9 mouse cellular contexts compared by ENCODE assay signal in genomic region chr19:42146276-42147010, GRCm38 (mm10). TPM values are rescaled to one million over a fixed set of nuclear protein-coding genes. Genes with fewer than 3 reads are reported as not detected.
DNase-seq lines count a peak whose midpoint lies in the region; ATAC-seq and TF ChIP-seq lines count a peak whose summit lies in the region.
"Had no signal": no experiment of that assay in that cellular context is flagged by ENCODE, and none has a peak within 500 bp of the region (broad histone marks: within the 10 kb centered on the region; RNA-seq: fewer than 3 reads in every experiment).

No protein-coding gene starts in this region.

- TF ChIP-seq EP300 in lung, postnatal 0 days (IDR thresholded peaks at IDR 0.05), result peak; percentile 66

- peak overlapping the region; percentile 15 for H3K27ac ChIP-seq in bone marrow macrophage, adult 2 months (ENCODE audit: insufficient read depth, low read depth, low read length)
- H3K27ac ChIP-seq in lung, postnatal 0 days (ENCODE audit: low read length), result peak overlapping the region; percentile 97

- H3K36me3 ChIP-seq in lung, postnatal 0 days (ENCODE audit: insufficient read depth, low read length), result no peaks in the 10 kb centered on the region

- H3K9ac ChIP-seq in lung, postnatal 0 days (replicated peaks; ENCODE audit: low read depth), result no peak overlapping the region

- H3K4me3 ChIP-seq in bone marrow macrophage, adult 2 months (ENCODE audit: insufficient read depth, low read length), result no peak overlapping the region
- H3K4me3 ChIP-seq in lung, postnatal 0 days (ENCODE audit: low read depth, low read length), result no peak overlapping the region

- H3K27me3 ChIP-seq in lung, postnatal 0 days (replicated peaks; ENCODE audit: insufficient read depth, low read length), result no peaks in the 10 kb centered on the region

- no peak for TF ChIP-seq CTCF in bone marrow macrophage, adult 2 months (IDR thresholded peaks at IDR 0.05; ENCODE audit: low read depth, low read length)
- TF ChIP-seq CTCF in lung, postnatal 0 days (IDR thresholded peaks at IDR 0.05), result no peak

- TF ChIP-seq POLR2A in bone marrow macrophage, adult 2 months (IDR thresholded peaks at IDR 0.05; ENCODE audit: borderline replicate concordance, low read depth, low read length), result no peak

- no peak for ATAC-seq in lung, postnatal 0 days

- peak; percentile 97 for DNase-seq in heart, adult 11 months
- no peak for DNase-seq in heart, postnatal 4 days
- DNase-seq in heart, postnatal 25 days (ENCODE audit: low spot score), result peak; percentile 29
- peak; percentile 79 for DNase-seq in lung, postnatal 0 days (ENCODE audit: low spot score)
- no peak for DNase-seq in spleen, postnatal 10 days (ENCODE audit: low spot score in 2 of 2)
- no peak for DNase-seq in ovary, adult 18-20 months (ENCODE audit: low spot score)
- no peak for DNase-seq in cerebellum, postnatal 10 days

- intact Hi-C loops in heart, postnatal 25 days (cut with DNase I), result no loop called here

- H3K4me1 ChIP-seq in bone marrow macrophage, adult 2 months (ENCODE audit: control insufficient read depth, insufficient read depth, low read length), result peaks cover 40% of the 10 kb centered on the region
- H3K4me1 ChIP-seq in lung, postnatal 0 days (ENCODE audit: insufficient read depth, low read depth, low read length), result peaks cover 41% of the 10 kb centered on the region

- H3K4me2 ChIP-seq in lung, postnatal 0 days (replicated peaks; ENCODE audit: low read depth, low read length), result peak overlapping the region; percentile 90

- 85% methylated on average over 9 of the region's 9 CpGs for WGBS in lung, postnatal 0 days

- H3K9me3 ChIP-seq in lung, postnatal 0 days (ENCODE audit: low read length), result no peaks in the 10 kb centered on the region

RNA-seq across cellular contexts. Expression of gene Marveld1, which starts 0.8 kb away (rescaled TPM):
- total RNA-seq in heart, postnatal 4 days (2021), result 10 to 100 TPM; 37.3 to 40.7 TPM
- 32.4 TPM in 2 replicates for polyA plus RNA-seq in bone marrow macrophage, adult 2 months (2012; ENCODE audit: insufficient read depth, insufficient read length, missing spikeins)
- total RNA-seq in heart, postnatal 25 days (2021), result 10 to 100 TPM; 20.9 to 24.3 TPM
- polyA plus RNA-seq in lung, postnatal 0 days (2015; fragmentation: Nextera tagmentation; extraction: Ambion mirVana), result 23.0 and 23.1 TPM in 2 replicates
- total RNA-seq: CH12.LX had no signal

RNA-seq across cellular contexts. Expression of gene Zfyve27, which starts 17.3 kb away (rescaled TPM):
- 10 to 100 TPM; 28.4 to 32.4 TPM for total RNA-seq in heart, postnatal 4 days (2021)
- 30.7 and 32.3 TPM in 2 replicates for polyA plus RNA-seq in bone marrow macrophage, adult 2 months (2012; ENCODE audit: insufficient read depth, insufficient read length, missing spikeins)
- 10 to 100 TPM; 18.3 to 23.0 TPM for total RNA-seq in heart, postnatal 25 days (2021)
- polyA plus RNA-seq in lung, postnatal 0 days (2015; fragmentation: Nextera tagmentation; extraction: Ambion mirVana), result 25.3 and 27.7 TPM in 2 replicates

RNA-seq across cellular contexts. Expression of gene Avpi1, which starts 17.6 kb away (rescaled TPM):
- total RNA-seq in heart, postnatal 4 days (2021), result 10 to 100 TPM; 17.9 to 19.5 TPM
- 16.9 and 21.3 TPM in 2 replicates for polyA plus RNA-seq in bone marrow macrophage, adult 2 months (2012; ENCODE audit: insufficient read depth, insufficient read length, missing spikeins)
- total RNA-seq in heart, postnatal 25 days (2021), result 10 to 100 TPM in 1 of 2 experiments, 1 to 10 TPM in 1; 9.7 to 14.5 TPM
- polyA plus RNA-seq in lung, postnatal 0 days (2015; fragmentation: Nextera tagmentation; extraction: Ambion mirVana), result 114 and 135 TPM in 2 replicates

RNA-seq across cellular contexts. Expression of gene Sfrp5, which starts 55.6 kb away (rescaled TPM):
- total RNA-seq in heart, postnatal 4 days (2021), result 1 to 10 TPM in 1 of 2 experiments, under 1 TPM in 1; 0.54 to 1.3 TPM
- polyA plus RNA-seq in bone marrow macrophage, adult 2 months (2012; ENCODE audit: insufficient read depth, insufficient read length, missing spikeins), result not detected in 2 replicates
- 1 to 10 TPM; 5.3 to 7.9 TPM for total RNA-seq in heart, postnatal 25 days (2021)
- polyA plus RNA-seq in lung, postnatal 0 days (2015; fragmentation: Nextera tagmentation; extraction: Ambion mirVana), result 0.18 TPM in 1 of 2 replicates, not detected in the other
- total RNA-seq: CH12.LX had no signal

RNA-seq across cellular contexts. Expression of gene Pi4k2a, which starts 56.2 kb away (rescaled TPM):
- 10 to 100 TPM; 16.7 to 19.5 TPM for total RNA-seq in heart, postnatal 4 days (2021)
- polyA plus RNA-seq in bone marrow macrophage, adult 2 months (2012; ENCODE audit: insufficient read depth, insufficient read length, missing spikeins), result 42.6 and 44.6 TPM in 2 replicates
- 10 to 100 TPM; 18.4 to 19.0 TPM for total RNA-seq in heart, postnatal 25 days (2021)
- polyA plus RNA-seq in lung, postnatal 0 days (2015; fragmentation: Nextera tagmentation; extraction: Ambion mirVana), result 24.2 and 24.6 TPM in 2 replicates

Comparison
In these comparisons a context has a peak if more than half of its experiments do, and no peak if none do; other contexts are left out.
1. DNase-seq: peak in heart, adult 11 months (single experiment), heart, postnatal 25 days (single experiment) and lung, postnatal 0 days (single experiment); none in heart, postnatal 4 days (single experiment), spleen, postnatal 10 days (0 of 2), ovary, adult 18-20 months (single experiment) and cerebellum, postnatal 10 days (0 of 2).